Mouse (Mus musculus) adipocyte (in vitro differentiated cells): ENCODE results near the gene Ssc5d.

Experiments used
- DNase-seq: peaks from one replicate; pipeline ENCODE4 v3.0.0-alpha.2; 2016; ENCODE audit warnings: low spot score

Gene Ssc5d

DNA sequence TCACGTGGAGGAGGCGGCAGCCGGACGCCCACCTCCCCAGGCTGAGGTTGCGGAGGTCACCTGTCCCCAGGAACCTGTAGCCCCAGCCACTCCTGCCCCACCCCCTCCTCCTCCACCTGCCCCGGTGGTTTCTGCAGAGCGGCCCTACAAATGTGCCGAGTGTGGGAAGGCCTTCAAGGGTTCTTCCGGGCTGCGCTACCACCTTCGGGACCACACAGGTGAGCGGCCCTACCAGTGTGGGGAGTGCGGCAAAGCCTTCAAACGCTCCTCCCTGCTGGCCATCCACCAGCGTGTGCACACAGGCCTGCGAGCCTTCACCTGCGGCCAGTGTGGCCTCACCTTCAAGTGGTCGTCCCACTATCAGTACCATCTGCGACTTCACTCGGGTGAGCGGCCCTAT lies 5.6 kb upstream of the Ssc5d start:
- DNase-seq = no peak

DNA sequence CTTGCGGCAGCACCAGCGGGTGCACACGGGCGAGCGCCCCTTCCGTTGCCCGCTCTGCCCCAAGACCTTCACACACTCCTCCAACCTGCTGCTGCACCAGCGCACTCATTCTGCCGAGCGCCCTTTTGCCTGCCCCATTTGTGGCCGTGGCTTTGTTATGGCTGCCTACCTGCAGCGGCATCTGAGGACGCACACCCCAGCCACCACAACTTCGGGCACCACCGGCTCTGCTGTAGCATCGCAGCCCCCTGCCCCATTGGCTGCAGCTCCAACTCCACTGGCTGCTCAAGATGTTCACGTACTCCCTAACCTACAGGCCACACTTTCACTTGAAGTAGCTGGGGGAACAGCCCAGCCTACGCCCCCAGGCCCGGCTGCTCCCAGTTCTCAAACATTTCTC lies 5.1 kb upstream of the Ssc5d start:
- no peak for DNase-seq

DNA sequence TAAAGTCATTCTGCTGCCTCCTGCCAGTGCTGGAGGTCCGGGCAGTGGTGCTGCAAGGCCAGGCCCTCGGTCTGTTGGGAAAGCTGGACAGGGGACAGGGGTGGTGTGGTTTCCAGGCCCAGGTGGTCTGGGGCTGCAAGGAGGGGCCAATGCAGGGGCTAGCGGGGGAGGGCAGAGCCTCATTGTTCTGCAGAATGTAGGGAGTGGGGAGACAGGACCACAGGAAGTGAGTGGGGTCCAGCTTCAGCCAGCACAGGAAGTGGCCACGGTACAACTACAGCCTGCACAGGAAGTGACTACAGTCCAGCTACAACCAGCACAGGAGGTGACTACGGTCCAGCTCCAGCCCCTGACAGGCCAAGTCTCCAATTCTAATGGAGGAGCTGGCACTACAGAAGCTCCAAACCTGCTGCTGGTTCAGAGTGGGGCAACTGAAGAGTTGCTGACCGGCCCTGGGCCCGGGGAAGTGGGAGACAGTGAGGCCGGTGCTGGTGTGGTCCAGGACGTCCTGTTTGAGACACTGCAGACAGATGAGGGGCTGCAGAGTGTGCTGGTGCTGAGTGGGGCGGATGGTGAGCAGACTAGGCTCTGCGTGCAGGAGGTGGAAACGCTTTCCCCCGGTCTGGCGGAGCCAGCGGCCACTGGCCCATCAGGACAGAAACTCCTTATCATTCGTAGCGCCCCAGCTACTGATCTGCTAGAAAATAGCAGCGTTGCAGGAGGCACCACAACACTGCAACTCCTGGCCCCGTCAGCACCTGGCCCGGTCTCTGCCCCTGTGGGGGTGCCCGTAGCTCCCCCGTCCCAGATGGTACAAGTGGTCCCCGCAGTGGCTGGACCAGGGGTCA lies 4.4 kb upstream of the Ssc5d start:
- DNase-seq = no peak

DNA sequence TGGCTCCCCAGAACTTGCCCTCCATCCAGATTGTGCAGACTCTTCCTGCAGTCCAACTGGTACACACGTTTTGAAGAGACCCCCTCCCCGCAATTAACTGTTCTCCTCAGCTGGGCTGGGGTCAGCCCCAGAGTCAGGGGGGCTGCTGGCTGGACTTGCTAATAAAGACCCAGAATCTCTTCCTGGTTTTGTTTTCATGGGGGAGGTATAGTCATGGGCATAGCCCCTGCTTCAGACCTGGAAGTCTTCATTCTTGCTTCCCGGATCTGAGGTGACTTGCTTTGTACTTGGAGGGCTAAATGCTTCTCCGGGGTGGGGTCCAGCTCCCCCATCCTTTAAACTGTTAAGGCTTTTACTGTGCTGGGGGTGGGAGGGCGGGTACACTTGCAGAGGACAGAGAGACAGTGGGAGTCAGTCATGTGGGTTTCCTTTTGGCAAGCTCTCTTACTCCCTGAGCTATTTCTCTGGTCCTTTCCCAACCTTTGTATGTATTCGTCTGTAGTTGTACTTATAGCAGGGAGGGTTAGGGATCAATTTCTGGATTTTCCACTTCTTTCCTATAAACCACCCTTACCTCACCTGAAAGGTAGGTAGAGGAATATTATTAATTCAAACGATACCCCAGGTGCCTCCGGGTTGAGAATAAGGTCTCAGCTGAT lies 3.6 kb upstream of the Ssc5d start, which contains the start of gene Nat14:
Gene Nat14, plus strand, starts transcription at position 205 of the 659 bp plus-strand sequence.
- DNase-seq = no peak

DNA sequence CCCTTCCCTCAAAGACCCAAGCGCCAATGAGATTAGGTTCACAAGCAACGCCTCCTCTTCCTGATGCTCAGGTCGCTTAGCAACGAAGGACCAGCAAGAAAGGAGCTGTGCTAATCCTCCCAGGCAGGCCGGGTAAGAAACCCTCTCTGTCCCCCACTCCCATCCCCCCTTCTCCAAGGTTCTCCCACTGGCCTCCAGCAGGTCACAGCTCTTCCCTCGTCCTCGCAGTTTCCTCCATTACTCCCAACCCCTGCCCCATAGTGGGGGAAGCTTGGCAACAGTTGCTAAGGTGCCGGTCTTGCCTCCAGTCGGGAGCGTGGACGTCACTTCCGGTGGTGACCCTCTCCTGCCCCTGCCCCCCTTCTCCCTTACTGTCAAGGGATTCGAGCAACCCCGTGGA lies 3.1 kb upstream of the Ssc5d start:
- DNase-seq = no peak

DNA sequence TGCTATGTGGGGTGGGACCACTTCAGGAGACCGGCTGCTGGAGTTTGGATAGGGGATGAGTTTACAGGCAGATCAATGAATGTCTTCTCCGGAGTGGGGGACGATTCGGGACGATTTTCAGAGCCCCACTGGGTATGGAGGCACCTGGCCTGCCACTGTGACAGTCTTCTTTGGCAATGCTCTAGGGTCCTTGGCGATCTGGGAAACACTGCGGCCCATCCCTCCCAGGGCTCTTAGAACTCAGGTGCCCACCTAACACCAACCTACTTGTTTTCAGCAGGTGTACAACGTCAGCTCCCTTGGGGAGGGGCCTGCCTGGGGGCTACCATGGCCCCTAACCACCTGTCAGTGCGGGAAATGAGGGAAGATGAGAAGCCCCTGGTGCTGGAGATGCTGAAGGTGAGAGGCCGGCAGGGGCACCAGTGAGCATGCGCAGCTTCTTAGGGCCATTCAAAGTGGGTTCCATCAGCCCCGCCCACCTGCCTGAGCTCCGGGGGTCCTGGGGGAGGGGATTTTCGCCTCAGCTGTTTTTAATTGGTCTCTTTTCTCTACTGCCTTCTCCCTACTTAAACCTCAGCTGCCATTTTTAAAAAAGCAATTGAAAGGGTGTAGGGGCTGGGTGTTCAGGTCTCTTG lies 2.5 kb upstream of the Ssc5d start:
- no peak for DNase-seq

DNA sequence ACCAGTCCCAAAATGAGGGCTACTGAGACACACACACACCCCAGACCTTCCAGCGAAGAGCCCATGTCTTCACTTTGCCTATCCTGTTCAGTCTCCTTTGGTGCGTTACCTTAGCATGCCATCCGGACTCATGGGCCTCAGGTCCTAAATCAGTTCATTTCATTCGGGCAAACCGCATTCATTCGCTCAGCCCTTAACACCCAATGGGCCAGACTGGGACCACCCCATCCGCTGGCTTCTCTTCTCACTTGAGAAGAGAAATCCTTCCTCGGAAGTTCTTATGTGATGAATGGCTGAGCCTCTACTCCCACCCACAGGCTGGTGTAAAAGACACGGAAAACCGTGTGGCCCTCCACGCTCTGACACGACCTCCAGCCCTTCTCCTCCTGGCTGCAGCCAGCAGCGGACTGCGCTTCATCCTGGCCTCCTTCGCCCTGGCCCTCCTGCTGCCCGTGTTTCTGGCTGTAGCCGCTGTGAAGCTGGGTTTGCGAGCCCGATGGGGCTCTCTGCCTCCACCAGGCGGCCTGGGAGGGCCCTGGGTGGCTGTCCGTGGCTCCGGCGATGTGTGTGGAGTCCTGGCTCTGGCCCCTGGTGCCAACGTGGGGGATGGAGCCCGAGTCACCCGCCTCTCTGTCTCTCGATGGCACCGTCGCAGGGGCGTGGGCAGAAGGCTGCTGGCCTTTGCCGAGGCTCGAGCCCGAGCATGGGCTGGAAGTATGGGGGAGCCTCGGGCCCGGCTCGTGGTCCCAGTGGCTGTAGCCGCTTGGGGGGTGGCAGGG lies 1.8 kb upstream of the Ssc5d start:
- DNase-seq = peak; percentile 25

DNA sequence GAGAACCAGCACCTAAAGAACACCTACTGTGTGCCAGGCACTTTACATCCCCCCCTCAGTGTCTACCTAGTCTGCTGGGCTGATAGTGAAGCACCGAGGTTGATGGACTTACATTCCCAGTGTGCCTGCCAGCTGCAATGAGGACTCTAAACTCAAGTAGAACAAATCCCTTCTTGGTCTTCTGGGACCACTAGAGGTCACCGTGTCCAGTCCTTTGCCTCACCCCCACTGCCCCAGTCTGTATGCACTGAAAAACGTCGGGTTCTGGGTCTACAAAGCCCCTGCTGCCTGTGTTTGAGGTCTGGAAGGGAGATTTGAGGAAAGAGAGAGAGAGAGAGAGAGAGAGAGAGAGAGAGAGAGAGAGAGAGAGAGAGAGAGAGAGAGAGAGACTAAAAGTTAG lies 1.1 kb upstream of the Ssc5d start:
- DNase-seq = peak; percentile 43

DNA sequence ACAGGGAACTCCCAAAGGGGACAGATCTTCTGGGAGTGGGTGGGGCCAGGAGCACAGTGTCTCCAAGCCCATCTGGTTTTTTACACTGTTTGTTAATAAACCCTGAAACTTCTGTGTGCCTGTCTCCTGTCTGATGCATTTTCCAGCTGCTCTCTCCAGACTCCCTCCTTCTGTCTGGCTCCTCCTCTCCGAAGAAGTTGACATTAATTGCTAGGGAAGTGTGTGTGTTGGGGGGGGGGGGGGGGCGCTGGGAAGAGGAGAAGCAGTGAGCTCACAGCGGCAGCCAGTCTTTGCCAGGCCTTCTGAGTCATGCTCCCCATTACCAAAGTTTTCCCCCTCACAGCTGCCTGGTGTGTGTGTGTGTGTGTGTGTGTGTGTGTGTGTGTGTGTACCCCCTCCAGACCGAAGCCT lies 689 bp upstream of the Ssc5d start:
- peak; percentile 58 for DNase-seq

DNA sequence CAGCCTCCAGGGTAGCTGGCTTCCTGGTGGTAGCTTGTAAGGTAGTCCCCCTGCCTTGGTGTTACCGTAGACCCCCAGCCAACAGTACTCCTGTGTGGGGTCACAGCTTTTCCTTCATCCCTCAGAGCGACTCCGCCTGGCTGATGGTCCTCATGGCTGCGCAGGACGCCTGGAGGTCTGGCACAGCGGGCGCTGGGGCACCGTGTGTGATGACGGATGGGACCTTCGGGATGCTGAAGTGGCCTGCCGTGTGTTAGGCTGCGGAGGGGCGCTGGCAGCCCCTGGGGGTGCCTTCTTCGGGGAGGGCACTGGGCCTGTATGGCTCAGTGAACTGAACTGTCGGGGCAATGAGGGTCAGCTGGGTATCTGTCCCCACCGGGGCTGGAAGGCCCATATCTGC lies 1.3 kb downstream of the Ssc5d start:
- DNase-seq = no peak

DNA sequence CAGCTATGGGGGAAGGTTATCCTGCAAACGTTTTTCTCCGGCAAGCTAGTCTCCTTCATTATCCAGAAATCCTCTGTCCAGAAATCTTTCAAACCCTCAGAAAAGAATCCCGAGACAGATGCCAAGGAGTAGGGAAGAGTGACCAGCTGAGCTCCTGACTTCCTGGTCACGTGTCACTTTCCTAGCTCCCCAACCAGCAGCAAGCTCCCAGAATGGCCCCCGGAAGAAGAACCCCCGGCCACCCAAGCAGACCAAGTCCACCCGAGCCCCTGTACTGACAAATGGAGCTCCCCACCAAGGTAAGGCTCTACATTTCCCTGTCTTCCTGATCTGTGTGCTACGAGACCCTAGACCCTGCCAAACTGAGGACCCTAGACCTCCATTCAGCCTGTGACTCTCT lies 2.1 kb downstream of the Ssc5d start:
- DNase-seq = no peak

DNA sequence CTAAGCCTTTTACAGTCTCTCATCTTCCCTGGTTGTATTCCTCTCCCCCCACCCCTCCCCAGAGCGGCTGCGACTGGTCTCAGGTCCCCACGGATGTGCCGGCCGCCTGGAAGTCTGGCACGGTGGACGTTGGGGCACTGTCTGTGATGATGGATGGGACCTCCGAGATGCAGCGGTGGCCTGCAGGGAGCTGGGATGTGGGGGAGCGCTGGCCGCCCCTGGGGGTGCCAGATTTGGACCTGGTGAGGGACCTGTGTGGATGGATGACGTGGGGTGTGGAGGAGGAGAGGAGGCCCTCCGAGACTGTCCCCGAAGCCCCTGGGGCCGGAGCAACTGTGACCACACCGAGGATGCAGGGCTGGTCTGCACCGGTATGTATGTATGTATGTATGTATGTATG lies 2.7 kb downstream of the Ssc5d start:
- no peak for DNase-seq

DNA sequence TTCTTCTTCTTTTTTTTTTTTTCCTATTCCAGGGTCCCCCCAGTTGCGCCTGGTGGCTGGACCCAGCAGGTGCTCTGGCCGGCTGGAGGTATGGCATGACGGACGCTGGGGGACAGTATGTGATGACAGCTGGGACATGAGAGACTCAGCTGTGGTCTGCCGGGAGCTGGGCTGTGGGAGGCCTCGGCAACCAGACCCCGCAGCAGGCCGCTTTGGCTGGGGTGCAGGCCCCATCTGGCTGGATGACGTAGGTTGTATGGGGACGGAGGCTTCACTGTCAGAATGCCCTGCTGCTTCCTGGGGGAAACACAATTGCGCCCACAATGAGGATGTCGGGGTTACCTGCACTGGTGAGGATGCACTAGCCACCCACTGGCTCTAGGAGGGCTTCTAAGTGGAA lies 7.5 kb downstream of the Ssc5d start:
- no peak for DNase-seq

DNA sequence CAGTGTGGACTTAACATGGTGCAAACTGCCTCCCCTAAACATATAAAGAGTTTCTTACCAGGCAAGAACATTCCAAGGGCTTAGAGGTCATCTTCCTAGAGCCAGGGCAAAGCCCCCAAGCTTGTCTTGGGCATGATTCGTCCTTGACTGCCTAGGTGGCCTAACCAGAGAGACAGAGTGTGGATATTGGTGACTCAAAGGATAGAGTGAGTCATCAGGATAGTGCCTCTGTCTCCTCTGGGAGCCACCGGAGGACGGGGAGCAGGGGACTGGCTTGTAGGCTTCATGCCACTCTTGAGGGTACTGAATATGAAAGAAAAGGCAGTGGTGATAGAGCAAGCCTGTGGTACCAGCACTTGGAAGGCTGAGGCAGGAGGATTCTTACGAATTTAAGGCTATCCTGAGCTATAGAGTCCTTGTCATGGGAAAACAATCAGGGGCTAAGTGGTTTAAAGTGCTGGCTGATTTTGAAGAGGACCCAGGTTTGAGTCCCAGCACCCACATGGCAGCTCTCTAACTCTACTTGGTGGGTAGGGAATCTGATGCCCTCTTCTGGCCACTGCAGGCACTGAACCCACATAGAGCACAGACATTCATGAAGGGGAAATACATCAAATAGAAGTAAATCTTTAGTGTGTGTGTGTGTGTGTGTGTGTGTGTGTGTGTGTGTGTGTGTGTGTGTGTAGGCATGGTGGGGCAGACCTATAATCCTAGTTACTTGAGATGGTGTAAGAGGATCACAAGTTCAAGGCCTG lies 8.8 kb downstream of the Ssc5d start:
- DNase-seq = no peak

DNA sequence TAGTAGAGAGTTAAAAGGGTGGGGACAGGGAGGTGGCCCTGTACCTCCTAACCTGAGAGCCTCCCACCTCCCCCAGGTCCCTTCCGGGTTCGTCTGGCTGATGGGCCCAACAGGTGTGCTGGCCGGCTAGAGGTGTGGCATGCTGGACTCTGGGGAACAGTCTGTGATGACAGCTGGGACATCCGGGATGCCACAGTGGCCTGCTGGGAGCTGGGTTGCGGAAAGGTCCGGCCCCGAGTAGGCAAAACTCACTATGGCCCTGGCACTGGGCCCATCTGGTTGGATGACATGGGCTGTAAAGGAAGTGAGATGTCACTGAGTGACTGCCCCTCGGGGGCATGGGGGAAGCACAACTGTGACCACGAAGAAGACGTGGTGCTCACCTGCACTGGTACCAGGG lies 11.2 kb downstream of the Ssc5d start:
- no peak for DNase-seq

DNA sequence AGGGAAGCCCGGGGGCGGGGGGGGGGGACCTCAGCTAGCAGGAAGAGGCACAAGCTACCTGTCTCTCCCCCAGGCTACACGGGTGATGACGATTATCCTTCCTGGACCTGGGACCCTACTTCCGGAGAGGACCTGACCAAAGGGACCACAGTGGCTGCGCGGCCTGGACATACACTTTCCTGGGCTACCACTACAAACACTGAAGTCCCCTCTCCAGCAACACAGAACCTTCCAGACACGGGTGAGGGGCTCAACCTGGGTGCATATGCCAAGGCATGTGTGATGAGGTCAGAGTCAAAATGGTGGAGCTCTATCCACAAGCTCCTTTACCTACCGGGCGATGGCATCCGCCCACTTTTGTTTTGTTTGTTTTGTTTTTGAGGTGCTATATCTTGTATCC lies 11.8 kb downstream of the Ssc5d start:
- DNase-seq = no peak

DNA sequence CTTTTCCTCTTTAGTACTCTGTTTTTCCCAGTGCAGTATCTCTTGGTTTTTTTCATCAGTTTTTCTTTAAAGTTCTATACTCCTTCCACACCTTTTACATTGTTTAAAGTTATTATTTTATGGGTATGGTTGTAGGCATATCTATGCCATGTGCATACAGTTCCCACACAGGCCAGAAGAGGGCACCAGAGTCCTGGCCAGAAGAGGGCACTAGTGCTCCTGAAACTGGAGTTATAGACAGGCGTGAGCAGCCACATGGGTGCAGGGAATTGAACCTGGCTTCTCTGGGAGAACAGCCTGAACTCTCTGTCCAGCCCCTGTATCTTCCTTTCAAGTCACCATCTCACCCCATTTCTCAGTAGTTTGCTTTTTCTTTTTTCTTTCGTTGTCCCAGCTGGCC lies 12.9 kb downstream of the Ssc5d start:
- peak; percentile 52 for DNase-seq

DNA sequence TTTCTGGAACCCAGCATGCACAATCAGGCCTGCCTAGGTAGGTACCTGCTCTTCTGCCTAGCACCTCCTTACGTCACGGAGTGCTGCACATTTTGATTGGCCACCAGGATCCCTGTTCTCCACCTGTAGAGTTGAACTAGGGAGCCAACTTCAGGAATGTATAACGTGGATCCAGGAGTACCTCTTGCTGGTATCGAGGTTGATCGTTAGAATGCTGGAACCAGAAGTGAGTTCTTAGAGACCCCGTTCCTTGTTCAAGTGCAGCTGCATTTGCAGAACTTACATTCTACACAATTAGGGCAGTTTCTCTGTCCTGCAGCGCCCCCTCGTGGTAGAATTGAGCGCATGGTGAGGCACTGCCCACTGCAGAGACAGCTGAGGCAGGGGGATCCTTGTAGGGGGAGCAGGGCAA lies 14.5 kb downstream of the Ssc5d start:
- peak; percentile 79 for DNase-seq

DNA sequence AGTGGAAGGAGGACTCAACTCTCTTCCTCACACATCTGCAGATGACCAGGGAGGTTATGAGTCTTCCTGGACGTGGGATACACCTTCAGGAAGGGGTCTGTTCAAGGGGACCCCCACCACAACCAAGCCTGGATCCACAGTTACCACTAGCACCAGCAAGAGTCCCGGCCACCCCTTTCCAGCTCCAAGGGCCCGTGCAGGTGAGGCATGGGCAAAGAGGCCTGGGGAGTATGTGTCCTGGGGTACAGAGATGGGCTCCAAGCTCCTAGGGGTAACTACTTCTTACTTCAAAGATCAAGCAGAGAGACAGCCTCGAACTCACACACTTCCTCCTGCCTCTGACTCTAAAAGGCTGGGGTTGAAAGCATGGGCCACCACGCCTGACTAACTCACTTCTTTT lies 17.1 kb downstream of the Ssc5d start:
- no peak for DNase-seq

DNA sequence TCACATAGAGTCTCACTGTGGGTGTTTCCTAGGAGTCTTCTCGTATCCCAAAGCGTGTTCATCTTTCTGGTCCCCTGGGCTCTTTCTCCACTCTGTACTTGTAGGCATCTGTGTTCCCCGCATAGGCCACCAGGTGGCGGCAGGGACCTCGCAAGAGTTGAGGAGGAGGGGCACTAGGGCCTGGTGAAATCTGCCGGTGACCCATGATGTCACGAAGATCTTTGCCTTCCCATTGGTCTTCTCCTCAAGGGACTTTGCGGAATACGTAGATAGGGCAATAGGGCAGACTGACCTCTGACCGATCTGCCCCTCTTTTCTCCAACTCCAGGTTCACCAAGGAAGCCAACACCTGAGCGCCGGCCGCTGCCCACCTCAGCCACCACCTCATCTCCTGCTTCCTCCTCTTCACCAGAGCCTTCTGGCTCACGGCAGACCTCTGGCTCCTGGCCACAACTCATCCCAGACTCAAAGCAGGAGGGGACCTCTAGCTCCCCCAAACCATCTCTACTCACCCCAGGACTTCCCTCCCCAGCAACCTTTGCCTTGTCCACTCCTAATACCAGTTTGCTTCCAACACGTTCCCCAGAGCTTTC lies 17.7 kb downstream of the Ssc5d start:
- peak; percentile 92 for DNase-seq

DNA sequence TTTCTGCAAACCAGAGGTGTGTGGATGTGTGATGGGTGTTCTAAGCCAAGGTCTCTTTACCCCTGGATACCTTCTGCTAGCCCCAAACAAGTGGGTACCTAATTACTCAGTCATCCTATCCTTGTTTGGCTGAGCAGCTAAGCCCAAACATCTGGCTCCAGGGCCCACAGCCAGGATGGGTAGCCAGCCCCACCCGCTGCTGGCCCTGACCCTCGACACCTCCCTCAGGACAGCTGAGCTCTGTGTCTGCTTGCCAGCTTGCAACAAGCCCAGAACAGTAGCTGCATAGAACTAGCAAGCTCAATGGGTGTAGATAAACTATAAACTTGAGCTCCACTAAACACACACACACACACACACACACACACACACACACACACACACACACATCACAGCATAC lies 22.3 kb downstream of the Ssc5d start:
- peak; percentile 77 for DNase-seq
